Mouse (Mus musculus): ENCODE data around the gene Gm10053.

GRCm38 (mm10) chr19:24865436-24865835, 10.1 kb upstream of the Gm10053 start:
- TF ChIP-seq EP300 (IDR thresholded peaks at IDR 0.05; ENCODE audit: low read depth): no peak
- no peak for TF ChIP-seq CTCF (IDR thresholded peaks at IDR 0.05; ENCODE audit: low read depth)

All from liver, embryonic 14.5 days (tissue).